Mouse (Mus musculus) limb, embryonic 12.5 days (tissue): ENCODE data around the gene Eomes. TPM values are rescaled to one million over a fixed set of nuclear protein-coding genes. Genes with fewer than 3 reads are reported as not detected.
A peak's percentile ranks its signal among the peaks of the same experiment; 100 is the strongest.

Experiments used
- ATAC-seq: fragments of 200-750 bp; cut with Nextera tagmentation; 2 replicates; pipeline ENCODE4 v1.8.0; 2017; ENCODE audit warnings: low read depth, moderate TSS enrichment; ENCODE audit not compliant: insufficient number of reproducible peaks, insufficient read depth, low FRiP score, low TSS enrichment
- H3K27ac ChIP-seq: fragments of 300-500 bp; sonication (generic); 2 replicates; pipeline ENCODE4 v1.5.1; 2016; ENCODE audit warnings: mild to moderate bottlenecking, moderate library complexity
- H3K27me3 ChIP-seq: fragments of 300-500 bp; sonication (generic); 2 replicates; pipeline ENCODE4 v1.6.1; 2016; ENCODE audit warnings: mild to moderate bottlenecking, moderate library complexity
- H3K36me3 ChIP-seq: fragments of 300-500 bp; sonication (generic); 2 replicates; pipeline ENCODE4 v1.6.1; 2016; ENCODE audit warnings: mild to moderate bottlenecking, moderate library complexity
- H3K4me1 ChIP-seq: fragments of 300-500 bp; sonication (generic); replicated peaks from 2 replicates; pipeline ENCODE4 v1.6.1; 2016
- H3K4me2 ChIP-seq: fragments of 300-500 bp; sonication (generic); 2 replicates; pipeline ENCODE4 v1.6.1; 2016; ENCODE audit warnings: mild to moderate bottlenecking, moderate library complexity
- H3K4me3 ChIP-seq: fragments of 300-500 bp; sonication (generic); replicated peaks from 2 replicates; pipeline ENCODE4 v1.5.1; 2016; ENCODE audit warnings: mild to moderate bottlenecking
- H3K9ac ChIP-seq: fragments of 300-500 bp; sonication (generic); replicated peaks from 2 replicates; pipeline ENCODE4 v1.6.1; 2016; ENCODE audit warnings: mild to moderate bottlenecking, moderate library complexity
- H3K9me3 ChIP-seq: fragments of 300-500 bp; sonication (generic); 2 replicates; pipeline ENCODE4 v1.6.1; 2016; ENCODE audit warnings: mild to moderate bottlenecking, moderate library complexity
- WGBS: fragments of 180-500 bp; shearing (Covaris S2); methylation state at CpG from one replicate; pipeline ENCODE4 v1.1.7; 2016; 5-methylcytosine and 5-hydroxymethylcytosine counted together
- polyA plus RNA-seq: library from polyadenylated mRNA; unstranded; fragments of >200 nt; fragmentation: Nextera tagmentation; extraction: Ambion mirVana; gene quantifications from 2 replicates; pipeline ENCODE4 v1.2.1, GENCODE M21; 2016

Eomes gene
- polyA plus RNA-seq, 1 experiment from 2014 or later: 0.75 TPM

GRCm38 (mm10) chr9:118476211-118476765 lies 1.7 kb upstream of the Eomes start:
- Histone ChIP-seq H3K4me3 (peak overlapping the region; percentile 43), H3K27ac (no peak overlapping the region), H3K36me3 (no peaks in the 10 kb centered on the region), H3K27me3 (peaks cover 83% of the 10 kb centered on the region), H3K4me1 (peaks cover 30% of the 10 kb centered on the region), H3K9me3 (no peaks in the 10 kb centered on the region), H3K4me2 (peak overlapping the region; percentile 61), H3K9ac (no peak overlapping the region)
- 2% methylated on average over 22 of the region's 22 CpGs for WGBS
- ATAC-seq: no peak

GRCm38 (mm10) chr9:118476766-118477271 lies 1.2 kb upstream of the Eomes start:
- no peak for ATAC-seq

GRCm38 (mm10) chr9:118477281-118477931 lies 606 bp upstream of the Eomes start:
- Histone ChIP-seq H3K4me1 (peaks cover 30% of the 10 kb centered on the region), H3K9me3 (no peaks in the 10 kb centered on the region), H3K27me3 (peaks cover 85% of the 10 kb centered on the region), H3K36me3 (no peaks in the 10 kb centered on the region), H3K27ac (no peak overlapping the region), H3K4me2 (peak overlapping the region; percentile 61), H3K9ac (no peak overlapping the region), H3K4me3 (peak overlapping the region; percentile 43)
- WGBS: under 1% methylated on average over 31 of the region's 31 CpGs
- no peak for ATAC-seq

More at GRCm38 (mm10) chr9:118476766-118477271, 1.2 kb upstream of the Eomes start:
- H3K27me3 ChIP-seq: peaks cover 83% of the 10 kb centered on the region
- H3K36me3 ChIP-seq: no peaks in the 10 kb centered on the region
- under 1% methylated on average over 33 of the region's 33 CpGs for WGBS
- peak overlapping the region; percentile 61 for H3K4me2 ChIP-seq
- H3K4me3 ChIP-seq: peak overlapping the region; percentile 43
- H3K9ac ChIP-seq: no peak overlapping the region
- no peak overlapping the region for H3K27ac ChIP-seq
- H3K9me3 ChIP-seq: no peaks in the 10 kb centered on the region
- peaks cover 30% of the 10 kb centered on the region for H3K4me1 ChIP-seq

- peaks cover 30% of the 10 kb centered on the region for H3K4me1 ChIP-seq
- H3K9ac ChIP-seq: peak overlapping the region; percentile 47; the same call in 1 of the 2 replicates
- peak overlapping the region; percentile 61 for H3K4me2 ChIP-seq
- H3K36me3 ChIP-seq: no peaks in the 10 kb centered on the region
- H3K27ac ChIP-seq: no peak overlapping the region
- H3K9me3 ChIP-seq: no peaks in the 10 kb centered on the region
- WGBS: under 1% methylated on average over 23 of the region's 29 CpGs
- peak overlapping the region; percentile 43 for H3K4me3 ChIP-seq
- H3K27me3 ChIP-seq: peaks cover 86% of the 10 kb centered on the region
- ATAC-seq: no peak
Measured at GRCm38 (mm10) chr9:118478458-118478838, 436 bp downstream of the Eomes start.

GRCm38 (mm10) chr9:118478839-118479507 lies 961 bp downstream of the Eomes start:
- H3K27ac ChIP-seq: no peak overlapping the region
- H3K9ac ChIP-seq: peak overlapping the region; percentile 47
- peak overlapping the region; percentile 61 for H3K4me2 ChIP-seq
- peak; percentile 54; the same call in 1 of the 2 replicates for ATAC-seq
- no peaks in the 10 kb centered on the region for H3K9me3 ChIP-seq
- under 1% methylated on average over 62 of the region's 87 CpGs for WGBS
- H3K4me3 ChIP-seq: peak overlapping the region; percentile 43
- H3K4me1 ChIP-seq: peaks cover 30% of the 10 kb centered on the region
- peaks cover 92% of the 10 kb centered on the region for H3K27me3 ChIP-seq
- H3K36me3 ChIP-seq: no peaks in the 10 kb centered on the region

- Histone ChIP-seq H3K4me2 (peak overlapping the region; percentile 61), H3K36me3 (no peaks in the 10 kb centered on the region), H3K27ac (no peak overlapping the region), H3K4me3 (peak overlapping the region; percentile 43), H3K9ac (peak overlapping the region; percentile 47; the same call in 1 of the 2 replicates), H3K9me3 (no peaks in the 10 kb centered on the region), H3K4me1 (peaks cover 30% of the 10 kb centered on the region), H3K27me3 (peaks cover 94% of the 10 kb centered on the region)
- no peak for ATAC-seq
- WGBS: 2% methylated on average over 23 of the region's 23 CpGs
Measured at GRCm38 (mm10) chr9:118479508-118480291, 1.7 kb downstream of the Eomes start.

- Histone ChIP-seq H3K36me3 (no peaks in the 10 kb centered on the region), H3K9me3 (no peaks in the 10 kb centered on the region), H3K27ac (no peak overlapping the region), H3K4me2 (no peak overlapping the region), H3K4me3 (0 out of 2 replicates have a peak overlapping the region, but pooled peaks have one; percentile 5), H3K27me3 (peaks cover 94% of the 10 kb centered on the region), H3K4me1 (peaks cover 30% of the 10 kb centered on the region), H3K9ac (no peak overlapping the region)
- WGBS: 2% methylated on average over 14 of the region's 14 CpGs
- no peak for ATAC-seq
Measured at GRCm38 (mm10) chr9:118480292-118480690, 2.3 kb downstream of the Eomes start.

- 81% methylated on average over 10 of the region's 10 CpGs for WGBS
- Histone ChIP-seq H3K9ac (no peak overlapping the region), H3K27me3 (peaks cover 97% of the 10 kb centered on the region), H3K4me2 (no peak overlapping the region), H3K36me3 (no peaks in the 10 kb centered on the region), H3K9me3 (no peaks in the 10 kb centered on the region), H3K27ac (no peak overlapping the region), H3K4me3 (no peak overlapping the region), H3K4me1 (peaks cover 28% of the 10 kb centered on the region)
- ATAC-seq: no peak
Measured at GRCm38 (mm10) chr9:118482210-118482609, 4.2 kb downstream of the Eomes start.

- Histone ChIP-seq H3K4me1 (peaks cover 24% of the 10 kb centered on the region), H3K4me2 (peak overlapping the region; percentile 37), H3K27ac (no peak overlapping the region), H3K36me3 (no peaks in the 10 kb centered on the region), H3K4me3 (peak overlapping the region; percentile 18), H3K9ac (no peak overlapping the region), H3K9me3 (no peaks in the 10 kb centered on the region), H3K27me3 (peaks cover 83% of the 10 kb centered on the region)
- ATAC-seq: no peak
- WGBS: under 1% methylated on average over 32 of the region's 32 CpGs
Measured at GRCm38 (mm10) chr9:118486361-118487095, 8.5 kb downstream of the Eomes start.

GRCm38 (mm10) chr9:118487096-118487395 lies 9.0 kb downstream of the Eomes start:
- Histone ChIP-seq H3K27me3 (peaks cover 81% of the 10 kb centered on the region), H3K4me2 (peak overlapping the region; percentile 37), H3K9me3 (no peaks in the 10 kb centered on the region), H3K27ac (no peak overlapping the region), H3K36me3 (no peaks in the 10 kb centered on the region), H3K4me1 (peaks cover 24% of the 10 kb centered on the region), H3K9ac (no peak overlapping the region), H3K4me3 (peak overlapping the region; percentile 18)
- no peak for ATAC-seq
- under 1% methylated on average over 9 of the region's 9 CpGs for WGBS
